Mouse (Mus musculus) intestine, embryonic 15.5 days (tissue): ENCODE measurements around the gene Ift52. TPM values are rescaled to one million over a fixed set of nuclear protein-coding genes. Genes with fewer than 3 reads are reported as not detected.
"Not testable (repeated sequence)": the region's sequence is repeated elsewhere in the genome, so short reads cannot be mapped to it uniquely, and the experiment has no call there.

Source experiments
- ATAC-seq: fragments of 200-750 bp; cut with Nextera tagmentation; 2 replicates; pipeline ENCODE4 v1.8.0; 2017; ENCODE audit warnings: moderate TSS enrichment, moderate library complexity
- H3K27ac ChIP-seq: fragments of 300-500 bp; sonication (generic); 2 replicates; pipeline ENCODE4 v1.5.1; 2015; ENCODE audit warnings: mild to moderate bottlenecking, inconsistent platforms
- H3K27me3 ChIP-seq: fragments of 300-500 bp; sonication (generic); replicated peaks from 2 replicates; pipeline ENCODE4 v1.6.1; 2015; ENCODE audit warnings: inconsistent platforms
- H3K36me3 ChIP-seq: fragments of 300-500 bp; sonication (generic); 2 replicates; pipeline ENCODE4 v1.6.1; 2015; ENCODE audit warnings: inconsistent platforms
- H3K4me1 ChIP-seq: fragments of 300-500 bp; sonication (generic); replicated peaks from 2 replicates; pipeline ENCODE4 v1.6.1; 2015; ENCODE audit warnings: inconsistent platforms
- H3K4me2 ChIP-seq: fragments of 300-500 bp; sonication (generic); replicated peaks from 2 replicates; pipeline ENCODE4 v1.6.1; 2015; ENCODE audit warnings: mild to moderate bottlenecking, inconsistent platforms
- H3K4me3 ChIP-seq: fragments of 300-500 bp; sonication (generic); replicated peaks from 2 replicates; pipeline ENCODE4 v1.5.1; 2015; ENCODE audit warnings: inconsistent platforms
- H3K9ac ChIP-seq: fragments of 300-500 bp; sonication (generic); 2 replicates; pipeline ENCODE4 v1.6.1; 2015; ENCODE audit warnings: inconsistent platforms
- H3K9me3 ChIP-seq: fragments of 300-500 bp; sonication (generic); 2 replicates; pipeline ENCODE4 v1.6.1; 2016; ENCODE audit warnings: inconsistent platforms
- WGBS: fragments of 180-500 bp; shearing (Covaris S2); methylation state at CpG from one replicate; pipeline ENCODE4 v1.1.7; 2015; 5-methylcytosine and 5-hydroxymethylcytosine counted together
- polyA plus RNA-seq: library from polyadenylated mRNA; unstranded; fragments of >200 nt; fragmentation: Nextera tagmentation; extraction: Ambion mirVana; gene quantifications from 2 replicates; pipeline ENCODE4 v1.2.1, GENCODE M21; 2015

The Ift52 gene
- polyA plus RNA-seq, 1 experiment from 2014 or later = 47.7 TPM

GRCm38 (mm10) chr2:163039940-163040339, 22.8 kb downstream of the Ift52 start:
- no peak for ATAC-seq
- Histone ChIP-seq H3K4me2 (no peak overlapping the region), H3K4me1 (no peaks in the 10 kb centered on the region), H3K9ac (no peak overlapping the region), H3K9me3 (no peaks in the 10 kb centered on the region), H3K27ac (no peak overlapping the region), H3K4me3 (no peak overlapping the region), H3K36me3 (peaks cover 37% of the 10 kb centered on the region), H3K27me3 (no peaks in the 10 kb centered on the region)
- 84% methylated on average over 7 of the region's 7 CpGs for WGBS

GRCm38 (mm10) chr2:163048125-163048524, 31.0 kb downstream of the Ift52 start:
- peak overlapping the region; percentile 56 for H3K4me2 ChIP-seq
- 0 out of 2 replicates have a peak overlapping the region, but pooled peaks have one; percentile 10 for H3K4me3 ChIP-seq
- H3K27ac ChIP-seq = no peak overlapping the region
- no peaks in the 10 kb centered on the region for H3K27me3 ChIP-seq
- H3K9me3 ChIP-seq = no peaks in the 10 kb centered on the region
- peak; percentile 73 for ATAC-seq
- H3K36me3 ChIP-seq = peaks cover 18% of the 10 kb centered on the region
- no peak overlapping the region for H3K9ac ChIP-seq
- WGBS = 3% methylated on average over 10 of the region's 10 CpGs
- no peaks in the 10 kb centered on the region for H3K4me1 ChIP-seq

GRCm38 (mm10) chr2:163049116-163049515, 32.0 kb downstream of the Ift52 start:
- no peak for ATAC-seq
- no peak overlapping the region for H3K4me3 ChIP-seq
- H3K27ac ChIP-seq = no peak overlapping the region
- H3K4me1 ChIP-seq = peaks cover 4% of the 10 kb centered on the region
- 92% methylated on average over 2 of the region's 2 CpGs for WGBS
- no peaks in the 10 kb centered on the region for H3K27me3 ChIP-seq
- no peak overlapping the region for H3K9ac ChIP-seq
- no peak overlapping the region for H3K4me2 ChIP-seq
- peaks cover 14% of the 10 kb centered on the region for H3K36me3 ChIP-seq
- H3K9me3 ChIP-seq = no peaks in the 10 kb centered on the region

DNA sequence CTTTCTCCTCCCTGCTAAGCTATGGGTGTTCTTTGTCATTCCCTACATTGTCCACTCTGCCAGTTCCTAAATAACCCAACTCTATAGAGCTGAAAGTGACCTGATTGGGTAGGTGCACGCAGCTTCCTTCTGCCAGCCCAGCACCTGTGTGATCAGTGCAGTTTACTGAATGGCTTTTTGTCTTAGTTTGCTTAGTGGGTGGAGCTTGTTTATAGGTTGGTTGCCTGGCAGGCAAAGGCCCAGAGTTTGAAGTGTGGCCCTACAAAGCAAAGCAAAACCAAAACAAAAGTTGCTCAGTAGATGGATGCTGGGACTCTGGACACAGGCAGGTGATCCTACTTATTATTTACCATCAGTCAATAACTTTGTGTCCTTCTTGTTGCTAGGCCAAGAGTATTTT, 34.5 kb downstream of the Ift52 start:
- H3K4me2 ChIP-seq = no peak overlapping the region
- no peak overlapping the region for H3K9ac ChIP-seq
- H3K4me3 ChIP-seq = no peak overlapping the region
- H3K4me1 ChIP-seq = peaks cover 20% of the 10 kb centered on the region
- H3K27me3 ChIP-seq = no peaks in the 10 kb centered on the region
- 64% methylated on average over 1 of the region's 1 CpGs for WGBS
- no peaks in the 10 kb centered on the region for H3K36me3 ChIP-seq
- no peaks in the 10 kb centered on the region for H3K9me3 ChIP-seq
- H3K27ac ChIP-seq = no peak overlapping the region
- no peak for ATAC-seq

DNA sequence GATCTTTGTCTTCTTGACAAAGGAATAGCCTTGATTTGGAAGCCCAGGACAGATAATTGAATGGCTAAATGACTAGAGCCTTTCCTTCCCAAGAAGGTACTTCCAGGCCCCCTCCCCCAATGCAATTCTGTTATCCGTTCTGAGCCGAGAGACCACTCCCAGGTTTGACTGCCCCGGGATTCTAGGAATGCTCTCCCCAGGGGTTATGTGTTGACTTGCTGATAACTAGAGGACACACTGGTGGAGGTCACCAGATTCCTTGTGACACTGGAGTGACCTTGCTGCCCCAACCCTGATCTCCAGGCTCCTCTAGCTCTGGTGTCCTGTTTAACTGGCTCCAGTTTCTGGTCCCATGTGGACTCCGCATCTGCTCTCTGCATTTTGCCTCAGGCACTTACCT, 34.9 kb downstream of the Ift52 start:
- Histone ChIP-seq H3K4me2 (no peak overlapping the region), H3K27me3 (no peaks in the 10 kb centered on the region), H3K27ac (no peak overlapping the region), H3K9ac (no peak overlapping the region), H3K4me3 (no peak overlapping the region), H3K9me3 (no peaks in the 10 kb centered on the region), H3K4me1 (peaks cover 20% of the 10 kb centered on the region), H3K36me3 (no peaks in the 10 kb centered on the region)
- no peak for ATAC-seq
- 44% methylated on average over 4 of the region's 4 CpGs for WGBS

DNA sequence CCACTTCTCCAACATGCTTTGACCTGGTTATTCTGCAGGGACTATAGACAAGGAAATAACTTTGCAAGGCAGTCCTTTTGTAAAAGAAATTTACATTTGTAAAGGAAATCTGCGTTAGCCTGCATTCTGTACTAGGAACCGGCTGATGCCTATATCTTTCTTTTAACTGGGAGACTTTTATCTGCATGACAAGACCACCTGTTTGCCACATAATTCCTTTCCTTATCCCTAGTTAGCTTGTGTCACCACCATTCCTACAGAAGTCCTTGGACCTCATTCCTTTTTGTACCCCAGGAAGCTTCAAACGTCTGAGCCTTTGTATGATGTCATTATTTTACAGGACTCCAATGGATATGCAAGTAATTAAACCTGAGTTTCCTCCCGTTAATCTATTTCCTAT, 35.7 kb downstream of the Ift52 start:
- no peak overlapping the region for H3K4me2 ChIP-seq
- H3K4me3 ChIP-seq = no peak overlapping the region
- H3K27ac ChIP-seq = no peak overlapping the region
- H3K36me3 ChIP-seq = no peaks in the 10 kb centered on the region
- no peak for ATAC-seq
- no peak overlapping the region for H3K9ac ChIP-seq
- peaks cover 20% of the 10 kb centered on the region for H3K4me1 ChIP-seq
- H3K27me3 ChIP-seq = no peaks in the 10 kb centered on the region
- no peaks in the 10 kb centered on the region for H3K9me3 ChIP-seq
- WGBS = 78% methylated on average over 4 of the region's 4 CpGs

GRCm38 (mm10) chr2:163054335-163054840, 37.2 kb downstream of the Ift52 start, which contains the start of gene Mybl2:
Gene Mybl2, plus strand, starts transcription at chr2:163054687.
- Histone ChIP-seq H3K27ac (peak within 1 kb of the TSS; percentile 62; the same call in 1 of the 2 replicates), H3K4me1 (peaks cover 20% of the 10 kb centered on the region), H3K4me3 (peak within 1 kb of the TSS; percentile 70), H3K9ac (peak within 1 kb of the TSS; percentile 57), H3K4me2 (peak within 1 kb of the TSS; percentile 99), H3K9me3 (no peaks in the 10 kb centered on the region), H3K27me3 (no peaks in the 10 kb centered on the region), H3K36me3 (no peaks in the 10 kb centered on the region)
- WGBS = under 1% methylated on average over 48 of the region's 48 CpGs
- peak; percentile 99 for ATAC-seq

DNA sequence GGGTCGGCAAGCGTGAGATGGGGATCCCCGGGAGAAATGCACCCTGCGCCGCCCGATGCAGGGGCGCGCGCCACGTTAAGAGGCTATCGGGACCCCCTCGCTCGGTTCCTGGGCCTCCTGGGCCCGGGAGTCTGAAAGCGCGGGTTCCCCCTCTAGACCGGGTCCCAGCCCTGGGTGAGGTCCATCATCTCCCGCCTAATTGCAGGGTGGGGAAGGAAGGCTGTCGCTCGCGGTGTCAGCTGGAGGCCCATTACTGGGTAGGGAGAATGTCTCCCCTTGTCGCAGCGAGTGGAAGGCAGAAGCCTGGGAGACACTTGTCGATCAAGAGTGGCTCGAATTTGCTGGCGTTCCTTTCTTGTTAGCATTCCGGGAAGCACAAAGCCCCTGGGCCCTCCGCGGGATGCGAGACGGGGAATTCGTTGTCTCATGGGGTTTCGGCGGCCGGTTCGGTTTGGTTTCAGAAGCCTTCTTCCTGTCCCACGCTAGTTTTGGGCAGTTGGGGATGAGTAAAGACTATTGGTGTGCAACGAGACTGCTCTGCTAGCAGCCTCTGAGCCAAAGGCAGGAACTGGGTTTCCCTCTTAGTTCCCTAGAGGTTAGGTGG, 37.8 kb downstream of the Ift52 start:
- Histone ChIP-seq H3K4me2 (peak overlapping the region; percentile 99), H3K4me3 (peak overlapping the region; percentile 70), H3K9ac (peak overlapping the region; percentile 57), H3K36me3 (no peaks in the 10 kb centered on the region), H3K4me1 (peaks cover 20% of the 10 kb centered on the region), H3K27me3 (no peaks in the 10 kb centered on the region), H3K9me3 (no peaks in the 10 kb centered on the region), H3K27ac (peak overlapping the region; percentile 62; the same call in 1 of the 2 replicates)
- peak; percentile 69 for ATAC-seq
- WGBS = under 1% methylated on average over 38 of the region's 38 CpGs

DNA sequence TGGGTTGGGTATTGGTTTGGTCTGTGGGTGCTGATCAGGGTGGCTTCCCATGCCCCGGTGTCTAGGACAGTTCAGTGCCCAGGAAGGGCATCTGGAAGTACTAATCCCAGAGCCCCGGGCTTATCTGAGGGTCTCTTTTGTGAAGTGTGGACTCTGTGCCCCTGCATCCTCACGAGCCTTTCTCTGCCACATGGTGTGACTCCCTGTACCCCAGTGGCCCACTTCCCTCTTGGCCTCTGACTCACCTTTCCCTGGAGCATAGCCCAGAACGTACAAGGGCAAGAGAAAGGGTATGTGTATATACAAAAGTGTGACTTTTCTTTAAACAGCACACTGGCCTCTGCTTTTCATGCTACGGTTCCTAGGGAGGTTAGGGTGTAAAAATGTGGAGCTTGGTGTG, 38.6 kb downstream of the Ift52 start:
- Histone ChIP-seq H3K27ac (no peak overlapping the region), H3K9me3 (no peaks in the 10 kb centered on the region), H3K4me3 (peak overlapping the region; percentile 70), H3K4me2 (peak overlapping the region; percentile 99), H3K27me3 (no peaks in the 10 kb centered on the region), H3K9ac (peak overlapping the region; percentile 57), H3K4me1 (peaks cover 20% of the 10 kb centered on the region), H3K36me3 (no peaks in the 10 kb centered on the region)
- WGBS = 29% methylated on average over 5 of the region's 5 CpGs
- no peak for ATAC-seq

GRCm38 (mm10) chr2:163056584-163056983, 39.4 kb downstream of the Ift52 start:
- H3K27me3 ChIP-seq = no peaks in the 10 kb centered on the region
- no peak overlapping the region for H3K9ac ChIP-seq
- WGBS = 84% methylated on average over 9 of the region's 9 CpGs
- peaks cover 20% of the 10 kb centered on the region for H3K4me1 ChIP-seq
- no peak overlapping the region for H3K4me2 ChIP-seq
- no peak for ATAC-seq
- no peaks in the 10 kb centered on the region for H3K36me3 ChIP-seq
- no peak overlapping the region for H3K4me3 ChIP-seq
- H3K9me3 ChIP-seq = no peaks in the 10 kb centered on the region
- no peak overlapping the region for H3K27ac ChIP-seq

DNA sequence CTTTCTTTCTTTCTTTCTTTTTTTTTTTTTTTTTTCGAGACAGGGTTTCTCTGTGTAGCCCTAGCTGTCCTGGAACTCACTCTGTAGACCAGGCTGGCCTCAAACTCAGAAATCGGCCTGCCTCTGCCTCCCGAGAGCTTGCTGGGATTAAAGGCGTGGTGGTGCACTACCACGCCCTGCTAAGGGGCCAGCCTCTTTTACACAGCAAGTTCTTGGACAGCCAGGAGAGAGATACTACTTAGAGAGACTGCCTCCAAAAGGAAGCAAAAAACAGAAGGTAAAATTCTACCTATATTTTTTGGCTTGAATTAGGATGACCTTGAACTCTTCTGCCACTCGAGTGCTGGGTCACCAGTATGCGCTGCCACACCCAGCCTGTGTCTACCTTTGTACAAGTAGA, 41.8 kb downstream of the Ift52 start:
- H3K27ac ChIP-seq, H3K4me3 ChIP-seq, ATAC-seq, H3K9ac ChIP-seq, H3K27me3 ChIP-seq, H3K9me3 ChIP-seq, H3K4me2 ChIP-seq, H3K36me3 ChIP-seq: not testable (repeated sequence)
- 87% methylated on average over 7 of the region's 7 CpGs for WGBS
- H3K4me1 ChIP-seq = peaks cover 17% of the 10 kb centered on the region

DNA sequence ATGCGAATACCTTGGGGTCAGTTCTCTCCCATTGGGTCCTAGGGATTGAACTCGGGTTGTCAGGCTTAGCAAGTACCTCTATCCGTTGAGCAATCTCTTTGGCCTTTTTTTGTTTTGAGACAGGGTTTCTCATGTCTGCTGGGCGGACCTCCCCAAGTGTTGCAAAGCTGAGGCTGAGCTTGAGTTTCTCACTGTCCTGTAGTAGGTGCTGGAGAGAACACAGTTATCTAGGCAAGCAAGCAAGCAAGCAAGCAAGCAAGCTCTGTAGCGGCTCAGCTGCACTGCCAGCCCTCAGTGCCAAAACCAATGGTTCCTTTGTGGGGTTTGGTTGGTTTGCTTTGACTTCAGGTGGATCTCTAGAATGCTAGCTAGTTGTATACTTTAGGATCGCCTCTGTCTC, 43.5 kb downstream of the Ift52 start:
- WGBS = 85% methylated on average over 6 of the region's 6 CpGs
- Histone ChIP-seq H3K27me3 (no peaks in the 10 kb centered on the region), H3K4me2 (no peak overlapping the region), H3K9ac (no peak overlapping the region), H3K9me3 (no peaks in the 10 kb centered on the region), H3K27ac (no peak overlapping the region), H3K36me3 (0 out of 2 replicates have a peak, but pooled peaks cover 3% of the 10 kb centered on the region), H3K4me1 (peaks cover 7% of the 10 kb centered on the region; the same call in 1 of the 2 replicates), H3K4me3 (no peak overlapping the region)
- ATAC-seq = no peak
